Mouse (Mus musculus): ENCODE results near the gene Gm16442. TPM values are rescaled to one million over a fixed set of nuclear protein-coding genes. Genes with fewer than 3 reads are reported as not detected.
"Not testable (repeated sequence)": the region's sequence is repeated elsewhere in the genome, so short reads cannot be mapped to it uniquely, and the experiment has no call there.

Gm16442 gene
- not detected in 2 replicates for polyA plus RNA-seq (2015; fragmentation: Nextera tagmentation; extraction: Ambion mirVana)

DNA sequence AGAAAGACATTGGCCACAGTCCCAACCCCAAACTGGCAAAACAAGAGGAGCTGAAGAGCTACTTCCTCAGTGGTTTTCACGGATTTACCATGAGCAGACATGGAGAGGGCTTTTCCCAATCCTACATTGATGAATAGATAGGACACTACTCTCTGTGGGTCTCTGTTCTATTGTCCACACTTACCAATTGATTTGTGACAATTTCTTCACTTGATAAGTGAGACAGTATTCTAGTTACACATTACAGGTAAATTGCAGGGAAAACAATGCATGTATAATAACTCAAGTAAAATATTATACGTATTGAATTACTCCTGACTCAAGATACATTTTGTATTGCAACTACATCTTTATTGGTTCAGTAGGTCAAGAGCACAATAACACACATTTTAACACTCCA is at the start of gene Gm16442:
Gene Gm16442 (minus strand): TSS at position 101 of the 400 bp plus-strand sequence.
- H3K9me3 ChIP-seq; ATAC-seq (ENCODE audit: low FRiP score, low read depth); H3K27ac ChIP-seq; H3K4me1 ChIP-seq; H3K36me3 ChIP-seq; H3K27me3 ChIP-seq; H3K4me2 ChIP-seq (replicated peaks); H3K9ac ChIP-seq; H3K4me3 ChIP-seq: not testable (repeated sequence)
- no CpG with 5 or more reads among the region's 2 CpGs for WGBS

DNA sequence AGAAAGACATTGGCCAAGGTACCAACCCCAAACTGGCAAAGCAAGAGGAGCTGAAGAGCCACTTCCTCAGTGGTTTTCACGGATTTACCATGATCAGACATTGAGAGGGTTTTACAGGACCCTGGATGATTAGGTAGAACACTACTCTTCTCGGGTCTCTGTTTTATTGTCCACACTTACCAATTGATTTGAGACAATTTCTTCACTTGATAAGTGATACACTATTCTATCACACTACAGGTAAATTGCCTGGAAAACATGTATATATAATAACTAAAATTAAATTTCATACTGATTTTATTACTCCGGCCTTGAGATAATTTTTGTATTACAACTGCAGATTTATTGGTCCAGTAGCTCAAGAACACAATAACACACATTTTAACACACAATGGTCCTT is 45.9 kb upstream of the Gm16442 start, which contains the start of gene Vmn1r94:
Gene Vmn1r94 (minus strand): TSS at position 101 of the 400 bp plus-strand sequence.
- not testable (repeated sequence) for H3K4me3 ChIP-seq; H3K4me1 ChIP-seq; ATAC-seq (ENCODE audit: low FRiP score, low read depth); H3K9me3 ChIP-seq; H3K36me3 ChIP-seq; H3K4me2 ChIP-seq (replicated peaks); H3K9ac ChIP-seq; H3K27me3 ChIP-seq; H3K27ac ChIP-seq
- no CpG with 5 or more reads among the region's 3 CpGs for WGBS

DNA sequence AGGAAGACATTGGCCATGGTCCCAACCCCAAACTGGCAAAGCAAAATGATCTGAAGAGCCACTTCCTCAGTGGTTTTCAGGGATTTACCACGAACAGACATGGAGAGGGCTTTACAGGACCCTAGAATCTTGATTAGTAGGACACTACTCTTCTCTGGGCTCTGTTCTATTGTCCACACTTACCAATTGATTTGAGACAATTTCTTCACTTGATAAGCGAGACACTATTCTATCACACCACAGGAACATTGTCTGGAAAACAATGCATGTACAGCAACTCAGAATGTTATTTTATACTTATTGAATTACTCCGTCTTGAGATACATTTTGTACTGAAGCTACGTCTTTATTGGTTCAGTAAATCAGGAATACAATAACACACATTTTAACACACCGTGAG is 16.6 kb upstream of the Gm16442 start, which contains the start of gene Vmn1r93:
Gene Vmn1r93 (minus strand): TSS at position 101 of the 400 bp plus-strand sequence.
- H3K4me3 ChIP-seq: not testable (repeated sequence)

GRCm38 (mm10) chr7:20099380-20099779 is 23.0 kb downstream of the Gm16442 start, which contains the start of gene Vmn1r91:
Vmn1r91 (plus strand) TSS chr7:20099680.
- H3K4me3 ChIP-seq; H3K9ac ChIP-seq; H3K4me2 ChIP-seq (replicated peaks); H3K27me3 ChIP-seq; H3K36me3 ChIP-seq; H3K27ac ChIP-seq; H3K4me1 ChIP-seq; ATAC-seq (ENCODE audit: low FRiP score, low read depth); H3K9me3 ChIP-seq: not testable (repeated sequence)
- WGBS: 82% methylated on average over 5 of the region's 5 CpGs

More for the DNA sequence above, 16.6 kb upstream of the Gm16442 start, which contains the start of gene Vmn1r93:
- not testable (repeated sequence) for H3K9me3 ChIP-seq; H3K4me1 ChIP-seq; H3K36me3 ChIP-seq; H3K9ac ChIP-seq; H3K4me2 ChIP-seq (replicated peaks); ATAC-seq (ENCODE audit: low FRiP score, low read depth); H3K27ac ChIP-seq; H3K27me3 ChIP-seq
- no CpG with 5 or more reads among the region's 5 CpGs for WGBS

- H3K4me2 ChIP-seq (replicated peaks); H3K27ac ChIP-seq; H3K27me3 ChIP-seq; H3K4me3 ChIP-seq; H3K36me3 ChIP-seq; H3K9me3 ChIP-seq; ATAC-seq (ENCODE audit: low FRiP score, low read depth); H3K9ac ChIP-seq; H3K4me1 ChIP-seq: not testable (repeated sequence)
- 67% methylated on average over 18 of the region's 18 CpGs for WGBS
Observed at GRCm38 (mm10) chr7:20078118-20078517, 44.3 kb downstream of the Gm16442 start.

Other genes starting within 250 kb of the Gm16442 start
- 0.23 and 0.37 TPM in 2 replicates for gene Ceacam19, start 234.6 kb downstream of the Gm16442 start, polyA plus RNA-seq (2015; fragmentation: Nextera tagmentation; extraction: Ambion mirVana)
- gene Pvr, start 201.4 kb downstream of the Gm16442 start, polyA plus RNA-seq (2015; fragmentation: Nextera tagmentation; extraction: Ambion mirVana): 11.3 and 11.8 TPM in 2 replicates
- gene Igsf23, start 171.8 kb downstream of the Gm16442 start, polyA plus RNA-seq (2015; fragmentation: Nextera tagmentation; extraction: Ambion mirVana): 0.08 TPM in 1 of 2 replicates, not detected in the other
- gene Ceacam20, start 157.2 kb downstream of the Gm16442 start, polyA plus RNA-seq (2015; fragmentation: Nextera tagmentation; extraction: Ambion mirVana): not detected in 2 replicates
- not detected in 2 replicates for gene Nlrp9b, start 131.1 kb downstream of the Gm16442 start, polyA plus RNA-seq (2015; fragmentation: Nextera tagmentation; extraction: Ambion mirVana)
- not detected in 2 replicates for gene Vmn1r91, start 22.9 kb downstream of the Gm16442 start, polyA plus RNA-seq (2015; fragmentation: Nextera tagmentation; extraction: Ambion mirVana)
- not detected in 2 replicates for gene Vmn1r93, start 16.5 kb upstream of the Gm16442 start, polyA plus RNA-seq (2015; fragmentation: Nextera tagmentation; extraction: Ambion mirVana)
- gene Vmn1r94, start 45.8 kb upstream of the Gm16442 start, polyA plus RNA-seq (2015; fragmentation: Nextera tagmentation; extraction: Ambion mirVana): not detected in 2 replicates
- not detected in 2 replicates for gene Vmn1r95, start 71.1 kb upstream of the Gm16442 start, polyA plus RNA-seq (2015; fragmentation: Nextera tagmentation; extraction: Ambion mirVana)
- not detected in 2 replicates for gene Gm6164, start 83.0 kb upstream of the Gm16442 start, polyA plus RNA-seq (2015; fragmentation: Nextera tagmentation; extraction: Ambion mirVana)
- gene Gm4498, start 111.2 kb upstream of the Gm16442 start, polyA plus RNA-seq (2015; fragmentation: Nextera tagmentation; extraction: Ambion mirVana): not detected in 2 replicates
- gene Gm5890, start 140.3 kb upstream of the Gm16442 start, polyA plus RNA-seq (2015; fragmentation: Nextera tagmentation; extraction: Ambion mirVana): not detected in 2 replicates
- gene Gm4133, start 211.5 kb upstream of the Gm16442 start, polyA plus RNA-seq (2015; fragmentation: Nextera tagmentation; extraction: Ambion mirVana): not detected in 2 replicates